Mouse (Mus musculus) cortical plate, adult 2 months (tissue): Measurements from ENCODE around the gene Gck. TPM values are rescaled to one million over a fixed set of nuclear protein-coding genes. Genes with fewer than 3 reads are reported as not detected.

Experiments used
- H3K27ac ChIP-seq: fragments of 200-500 bp; 2 replicates; pipeline ENCODE4 v1.5.1; 2012; ENCODE audit warnings: low read length, control low read depth, inconsistent platforms; ENCODE audit not compliant: insufficient read depth
- H3K4me1 ChIP-seq: fragments of 200-500 bp; 2 replicates; pipeline ENCODE4 v1.6.1; 2011; ENCODE audit warnings: low read length; ENCODE audit not compliant: control insufficient read depth, insufficient read depth
- H3K4me3 ChIP-seq: fragments of 200-500 bp; 2 replicates; pipeline ENCODE4 v1.5.1; 2011; ENCODE audit warnings: mild to moderate bottlenecking, low read length, control low read depth; ENCODE audit not compliant: insufficient read depth
- CTCF ChIP-seq: fragments of 200-500 bp; IDR thresholded peaks from 2 replicates; pipeline ENCODE4 v1.5.1; 2011; ENCODE audit warnings: mild to moderate bottlenecking, control low read depth, low read length; ENCODE audit not compliant: insufficient read depth; ENCODE audit errors: extremely low read depth
- POLR2A ChIP-seq: fragments of 200-500 bp; IDR thresholded peaks from 2 replicates; pipeline ENCODE4 v1.6.1; 2011; ENCODE audit warnings: mild to moderate bottlenecking, low read length, control low read depth; ENCODE audit not compliant: insufficient read depth; ENCODE audit errors: extremely low read depth
- polyA plus RNA-seq: library from polyadenylated mRNA; depleted of rRNA; stranded (reverse); fragments of >200 nt; gene quantifications from 2 replicates; pipeline ENCODE4 v1.2.3, GENCODE M21; 2012

Gene Gck
- polyA plus RNA-seq, 1 experiment: 0.86 TPM

GRCm38 (mm10) chr11:5960051-5960450 is 10.2 kb upstream of the Gck start:
- Histone ChIP-seq H3K27ac (peak overlapping the region; percentile 17; the same call in 1 of the 2 replicates), H3K4me3 (no peak overlapping the region), H3K4me1 (peaks cover 7% of the 10 kb centered on the region)
- TF ChIP-seq CTCF (no peak), POLR2A (no peak)

DNA sequence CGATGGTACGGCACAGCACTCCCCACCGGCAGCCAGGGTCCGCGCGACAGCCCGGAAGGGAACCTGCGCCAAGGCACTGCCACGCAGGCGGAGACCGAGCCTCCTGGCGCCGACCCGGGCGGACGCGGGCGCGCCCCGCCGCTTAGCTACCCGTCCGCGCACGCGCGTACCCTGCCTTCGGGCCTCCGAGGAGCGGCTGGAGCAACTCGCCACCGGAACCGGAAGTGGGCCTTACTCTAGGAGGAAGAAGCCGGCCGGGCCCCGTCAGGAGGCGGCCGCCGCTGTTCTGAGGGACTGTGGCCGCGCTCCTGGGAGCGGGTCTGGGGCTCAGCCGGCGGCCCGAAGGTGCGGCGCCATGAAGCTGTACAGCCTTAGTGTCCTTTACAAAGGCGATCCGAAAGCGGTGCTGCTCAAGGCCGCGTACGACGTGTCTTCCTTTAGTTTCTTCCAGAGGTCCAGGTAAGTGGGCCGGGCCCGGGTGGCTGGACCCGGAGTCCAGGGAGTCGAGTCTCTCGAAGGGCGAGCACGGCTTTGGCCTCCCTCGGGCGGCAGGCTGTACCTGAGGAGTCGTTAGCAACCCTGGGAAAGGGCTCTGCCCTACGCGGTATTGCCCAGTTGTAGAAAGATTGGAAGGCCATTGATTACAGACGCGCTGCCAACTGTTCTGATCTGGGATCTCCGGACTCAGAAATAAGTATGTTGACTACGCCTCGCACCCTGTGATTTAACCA is 5.8 kb upstream of the Gck start, which contains the start of gene Ykt6:
Gene Ykt6 (plus strand): TSS at position 148 of the 731 bp plus-strand sequence.
- H3K4me1 ChIP-seq: peaks cover 7% of the 10 kb centered on the region
- peak within 1 kb of the TSS; percentile 91 for H3K27ac ChIP-seq
- peak within 1 kb of the TSS; percentile 93 for H3K4me3 ChIP-seq
- peak; percentile 77 for TF ChIP-seq POLR2A
- no peak for TF ChIP-seq CTCF

DNA sequence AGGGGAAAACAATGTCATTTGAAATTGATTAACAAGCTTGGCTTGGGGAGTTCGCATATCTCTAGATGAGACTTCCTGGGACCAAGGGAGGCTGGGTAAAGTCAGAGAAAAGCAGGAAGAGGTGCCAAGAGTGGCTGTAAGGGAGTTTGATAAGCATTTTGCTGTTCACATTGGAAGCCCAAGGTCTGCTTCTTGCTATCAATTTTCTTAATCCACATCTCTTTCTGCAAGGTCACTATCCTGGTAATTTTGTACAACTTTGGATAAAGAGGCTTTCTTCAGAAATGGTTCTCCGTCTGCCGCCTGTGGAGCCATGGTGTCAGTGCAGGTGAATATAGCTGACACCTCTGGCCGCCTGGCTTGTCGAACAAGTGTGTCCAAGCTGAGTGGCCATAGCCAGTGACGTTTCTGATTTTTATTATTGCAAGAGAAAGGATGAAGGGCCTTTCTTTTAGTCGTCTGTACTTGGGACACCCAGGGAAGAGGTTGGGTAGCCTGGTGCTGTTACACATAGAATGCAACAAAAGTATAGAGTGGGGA is 5.2 kb upstream of the Gck start:
- H3K4me3 ChIP-seq: peak overlapping the region; percentile 93
- peaks cover 7% of the 10 kb centered on the region for H3K4me1 ChIP-seq
- TF ChIP-seq POLR2A: no peak
- peak; percentile 26 for TF ChIP-seq CTCF
- peak overlapping the region; percentile 91 for H3K27ac ChIP-seq

GRCm38 (mm10) chr11:5954435-5954834 is 4.6 kb upstream of the Gck start:
- Histone ChIP-seq H3K4me3 (no peak overlapping the region), H3K27ac (no peak overlapping the region), H3K4me1 (peaks cover 6% of the 10 kb centered on the region)
- no peak for TF ChIP-seq POLR2A
- TF ChIP-seq CTCF: no peak

DNA sequence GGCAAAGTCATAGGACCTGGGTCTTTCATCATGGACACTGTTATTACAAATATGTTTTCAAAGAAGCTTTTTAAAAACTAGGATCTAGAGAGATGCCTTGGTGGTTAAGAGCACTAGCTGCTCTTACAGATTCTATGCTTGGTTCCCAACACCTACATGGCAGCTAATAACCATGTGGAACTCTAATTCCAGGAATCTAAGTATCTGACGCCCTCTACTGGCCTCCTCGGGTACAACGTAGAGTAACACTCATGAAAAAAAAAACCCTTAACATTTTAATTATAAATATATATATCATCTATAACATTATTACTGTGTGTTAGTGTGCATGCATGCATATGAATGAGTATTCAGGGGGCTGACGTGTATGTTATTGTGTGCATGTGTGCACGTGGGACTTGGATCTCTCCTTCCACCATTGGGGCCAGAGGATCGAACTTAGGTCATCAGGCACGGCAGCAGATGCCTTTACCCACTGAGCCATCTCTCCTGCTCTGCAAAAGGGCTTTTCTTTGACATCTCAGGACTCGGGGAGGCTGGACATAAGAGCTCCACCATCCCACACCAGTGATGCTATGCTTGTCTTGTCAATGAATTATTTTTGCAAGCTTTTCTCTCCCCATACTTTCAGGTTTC is 3.4 kb upstream of the Gck start:
- peak; percentile 6; the same call in 1 of the 2 replicates for TF ChIP-seq CTCF
- TF ChIP-seq POLR2A: no peak
- peaks cover 4% of the 10 kb centered on the region; the same call in 1 of the 2 replicates for H3K4me1 ChIP-seq
- no peak overlapping the region for H3K27ac ChIP-seq
- no peak overlapping the region for H3K4me3 ChIP-seq

- TF ChIP-seq CTCF (no peak), POLR2A (no peak)
- Histone ChIP-seq H3K4me3 (no peak overlapping the region), H3K27ac (no peak overlapping the region), H3K4me1 (peaks cover 3% of the 10 kb centered on the region; the same call in 1 of the 2 replicates)
These were observed 2.6 kb upstream of the Gck start for GRCm38 (mm10) chr11:5952501-5952900.

DNA sequence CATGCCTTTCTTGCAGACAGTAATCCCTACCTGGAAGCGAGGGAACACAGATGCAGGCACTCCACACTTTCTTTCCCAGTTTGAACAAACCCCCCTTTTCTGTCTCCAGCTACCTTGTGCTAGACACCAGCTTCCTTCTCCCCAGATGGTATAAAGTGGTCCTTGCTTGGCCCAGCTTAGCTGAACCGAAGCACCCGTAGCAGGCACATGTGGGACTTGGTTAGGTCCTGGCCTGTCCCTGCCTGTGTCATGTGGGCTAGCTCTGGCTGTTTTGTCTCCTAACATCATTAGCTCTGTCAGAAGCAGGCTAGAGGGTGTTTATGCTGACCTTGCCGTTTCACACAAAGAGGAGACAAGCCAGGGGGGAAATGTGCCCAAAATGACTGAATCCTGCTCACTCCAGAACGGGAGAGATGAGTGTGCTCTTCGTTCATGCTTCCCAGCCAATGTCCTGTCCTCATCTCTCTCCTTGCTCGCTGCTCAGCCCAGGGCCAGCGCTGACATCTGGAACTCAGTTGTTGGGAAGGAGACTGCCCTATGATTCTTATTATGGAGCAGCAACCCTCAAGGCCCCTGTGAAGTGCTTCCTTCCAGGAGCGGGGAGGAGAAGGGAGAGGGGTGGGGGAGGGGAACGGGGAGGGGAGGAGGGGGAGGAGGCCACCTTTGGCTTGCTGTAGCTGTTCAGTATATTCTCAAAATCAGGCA is 1.2 kb downstream of the Gck start:
- Histone ChIP-seq H3K4me1 (no peaks in the 10 kb centered on the region), H3K4me3 (no peak overlapping the region), H3K27ac (no peak overlapping the region)
- no peak for TF ChIP-seq CTCF
- no peak for TF ChIP-seq POLR2A

- no peak for TF ChIP-seq POLR2A
- TF ChIP-seq CTCF: no peak
- H3K4me3 ChIP-seq: no peak overlapping the region
- no peak overlapping the region for H3K27ac ChIP-seq
- H3K4me1 ChIP-seq: no peaks in the 10 kb centered on the region
These were observed 2.1 kb downstream of the Gck start for GRCm38 (mm10) chr11:5947796-5948195.

GRCm38 (mm10) chr11:5945096-5945495 is 4.8 kb downstream of the Gck start:
- H3K4me1 ChIP-seq: no peaks in the 10 kb centered on the region
- no peak overlapping the region for H3K4me3 ChIP-seq
- TF ChIP-seq CTCF: no peak
- TF ChIP-seq POLR2A: no peak
- H3K27ac ChIP-seq: no peak overlapping the region
